Mouse (Mus musculus): Measurements from ENCODE around the gene Pef1. TPM values are rescaled to one million over a fixed set of nuclear protein-coding genes. Genes with fewer than 3 reads are reported as not detected.

Gene Pef1
- polyA plus RNA-seq (2012; rRNA removed), result 176 and 208 TPM in 2 replicates

DNA sequence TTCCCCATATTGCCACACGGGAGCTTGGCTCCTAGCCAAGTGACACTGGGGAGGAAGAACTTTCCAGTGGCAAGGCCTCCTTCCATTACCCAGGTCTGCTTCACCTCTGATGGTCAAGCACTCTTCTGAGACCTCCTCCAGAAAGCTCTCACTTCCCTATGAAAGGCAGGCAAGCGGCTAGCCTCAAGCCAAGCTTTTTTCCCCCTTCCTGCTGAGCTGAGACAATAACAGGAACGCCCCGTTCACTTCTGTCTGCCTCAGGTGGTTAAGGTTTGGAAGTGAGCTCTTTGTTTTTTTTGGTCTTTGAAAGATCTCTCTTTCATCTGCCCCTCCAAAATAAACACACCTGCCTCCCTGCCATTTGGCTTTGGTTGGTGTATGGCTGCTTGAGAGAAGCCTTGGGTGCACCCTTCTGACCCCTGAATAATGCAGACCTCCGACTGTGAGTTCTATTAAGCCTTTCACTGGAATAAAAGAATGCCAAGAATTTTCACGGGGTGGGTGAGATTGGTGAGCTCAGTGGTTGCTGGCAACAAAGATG, at the start of gene Pef1:
Gene Pef1, plus strand, starts transcription at position 448 of the 541 bp plus-strand sequence.

DNA sequence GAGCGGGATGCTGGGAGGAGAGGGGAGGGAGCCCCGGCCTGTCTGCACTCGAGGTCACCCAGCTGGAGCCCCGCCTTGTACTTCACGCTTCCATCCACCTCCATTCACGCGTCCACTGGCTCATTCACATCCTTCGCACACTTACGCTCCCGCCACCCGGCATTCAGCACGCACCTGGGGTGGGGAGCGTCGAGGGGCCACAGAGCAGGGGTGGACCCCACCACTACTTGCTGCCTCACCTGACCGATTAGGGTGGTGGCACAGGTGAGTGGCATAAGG, 36.8 kb downstream of the Pef1 start, which contains the start of gene Hcrtr1:
Gene Hcrtr1, minus strand, starts transcription at position 146 of the 279 bp plus-strand sequence.

DNA sequence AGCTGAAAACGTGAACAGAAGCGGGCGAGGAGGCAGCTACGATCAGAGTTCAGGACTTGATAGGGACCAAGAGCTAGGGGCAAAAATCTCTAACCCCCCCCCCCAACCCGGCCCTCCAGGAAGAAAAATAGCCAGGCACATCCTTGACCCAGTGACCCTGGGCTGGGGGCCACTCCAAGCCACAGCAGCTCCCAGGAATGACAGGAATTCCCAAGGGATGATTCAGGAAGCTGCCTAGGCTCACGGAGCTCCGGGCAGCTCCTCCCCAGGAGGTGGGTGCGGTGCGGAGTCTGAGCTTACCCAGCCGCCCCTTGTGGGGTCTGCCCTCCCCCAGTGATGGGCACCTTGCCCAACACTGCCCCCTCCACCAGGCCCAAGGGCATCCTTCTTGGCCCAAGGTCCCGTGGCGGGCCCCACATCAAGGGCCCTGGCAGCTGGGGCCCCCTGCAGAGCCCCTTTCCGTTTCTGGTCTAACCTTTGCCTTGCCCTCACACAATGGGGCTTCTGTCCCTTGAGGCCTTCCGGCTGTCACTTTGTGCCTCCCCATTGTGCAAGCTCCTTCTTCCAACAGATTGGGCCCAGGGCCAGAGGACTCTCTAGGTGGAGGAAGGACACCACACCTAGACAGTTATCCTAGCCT, 72.8 kb downstream of the Pef1 start, which contains the start of gene Tinagl1:
Gene Tinagl1, minus strand, starts transcription at position 51 of the 640 bp plus-strand sequence.

Other genes with a start within 250 kb of the Pef1 start
- gene Spocd1, start 173.3 kb upstream of the Pef1 start, polyA plus RNA-seq (2012; rRNA removed), result not detected in 2 replicates
- 5.6 and 10.3 TPM in 2 replicates for gene Adgrb2, start 117.7 kb upstream of the Pef1 start, polyA plus RNA-seq (2012; rRNA removed)
- gene Col16a1, start 54.7 kb upstream of the Pef1 start, polyA plus RNA-seq (2012; rRNA removed), result 47.8 and 49.7 TPM in 2 replicates
- 5.7 and 8.3 TPM in 2 replicates for gene Hcrtr1, start 36.8 kb downstream of the Pef1 start, polyA plus RNA-seq (2012; rRNA removed)
- gene Tinagl1, start 72.6 kb downstream of the Pef1 start, polyA plus RNA-seq (2012; rRNA removed), result 287 and 335 TPM in 2 replicates
- gene Gm853, start 119.8 kb downstream of the Pef1 start, polyA plus RNA-seq (2012; rRNA removed), result not detected in 2 replicates
- gene Serinc2, start 176.6 kb downstream of the Pef1 start, polyA plus RNA-seq (2012; rRNA removed), result 482 and 721 TPM in 2 replicates
- gene Fabp3, start 206.0 kb downstream of the Pef1 start, polyA plus RNA-seq (2012; rRNA removed), result 2.3 and 2.4 TPM in 2 replicates
- 0.29 TPM in 1 of 2 replicates, not detected in the other for gene Gm10570, start 206.1 kb downstream of the Pef1 start, polyA plus RNA-seq (2012; rRNA removed)